Mouse (Mus musculus) limb, embryonic 14.5 days (tissue): Measurements from ENCODE around the gene Lrmda. TPM values are rescaled to one million over a fixed set of nuclear protein-coding genes. Genes with fewer than 3 reads are reported as not detected.

Experiments used
- ATAC-seq: fragments of 200-750 bp; cut with Nextera tagmentation; 2 replicates; pipeline ENCODE4 v1.8.0; 2017; ENCODE audit warnings: low read depth, moderate number of reproducible peaks, moderate TSS enrichment; ENCODE audit not compliant: low FRiP score
- DNase-seq: peaks from one replicate; pipeline ENCODE4 v3.0.0-alpha.2; 2015; ENCODE audit warnings: low spot score
- H3K27ac ChIP-seq: fragments of 300-500 bp; sonication (generic); replicated peaks from 2 replicates; pipeline ENCODE4 v1.5.1; 2014; ENCODE audit warnings: low read depth, mild to moderate bottlenecking, low read length, moderate library complexity, mixed read lengths
- H3K27me3 ChIP-seq: fragments of 300-500 bp; sonication (generic); 2 replicates; pipeline ENCODE4 v1.6.1; 2014; ENCODE audit warnings: low read length, mixed read lengths; ENCODE audit not compliant: control insufficient read depth, insufficient read depth
- H3K36me3 ChIP-seq: fragments of 300-500 bp; sonication (generic); 2 replicates; pipeline ENCODE4 v1.6.1; 2014; ENCODE audit warnings: mild to moderate bottlenecking, low read length, moderate library complexity, mixed read lengths; ENCODE audit not compliant: control insufficient read depth, insufficient read depth
- H3K4me1 ChIP-seq: fragments of 300-500 bp; sonication (generic); 2 replicates; pipeline ENCODE4 v1.6.1; 2014; ENCODE audit warnings: antibody characterized with exemption, low read length, mixed read lengths; ENCODE audit not compliant: control insufficient read depth, insufficient read depth
- H3K4me2 ChIP-seq: fragments of 300-500 bp; sonication (generic); replicated peaks from 2 replicates; pipeline ENCODE4 v1.6.1; 2014; ENCODE audit warnings: low read depth, mild to moderate bottlenecking, low read length, moderate library complexity; ENCODE audit not compliant: severe bottlenecking
- H3K4me3 ChIP-seq: fragments of 300-500 bp; sonication (generic); replicated peaks from 2 replicates; pipeline ENCODE4 v1.5.1; 2014; ENCODE audit warnings: low read length
- H3K9ac ChIP-seq: fragments of 300-500 bp; sonication (generic); 2 replicates; pipeline ENCODE4 v1.6.1; 2014; ENCODE audit warnings: mild to moderate bottlenecking, low read depth, low read length, moderate library complexity; ENCODE audit not compliant: severe bottlenecking
- H3K9me3 ChIP-seq: fragments of 300-500 bp; sonication (generic); 2 replicates; pipeline ENCODE4 v1.6.1; 2016; ENCODE audit warnings: low read length; ENCODE audit not compliant: control insufficient read depth
- POLR2A ChIP-seq: fragments of 200-500 bp; IDR thresholded peaks from 2 replicates; pipeline ENCODE4 v1.8.0; 2012; ENCODE audit warnings: inconsistent platforms, mild to moderate bottlenecking, moderate library complexity, borderline replicate concordance; ENCODE audit not compliant: insufficient read depth, insufficient read length; ENCODE audit errors: extremely low read depth
- WGBS: fragments of 180-500 bp; shearing (Covaris S2); extraction: QIAGEN DNeasy Blood & Tissue Kit; methylation state at CpG from one replicate; pipeline ENCODE4 v1.1.7; 2014; 5-methylcytosine and 5-hydroxymethylcytosine counted together
- polyA plus RNA-seq, 2 experiments: library from polyadenylated mRNA; depleted of rRNA in 1 of 2; stranded (reverse) in 1 of 2; unstranded in 1 of 2; fragments of >200 nt; fragmentation: Nextera tagmentation in 1 of 2; extraction: Ambion mirVana in 1 of 2; gene quantifications; 2 replicates each; pipeline versions ENCODE4 v1.2.1 to v1.2.3; 2012 to 2014

Lrmda gene
- polyA plus RNA-seq, 2 experiments = 0.08 to 0.72 TPM

DNA sequence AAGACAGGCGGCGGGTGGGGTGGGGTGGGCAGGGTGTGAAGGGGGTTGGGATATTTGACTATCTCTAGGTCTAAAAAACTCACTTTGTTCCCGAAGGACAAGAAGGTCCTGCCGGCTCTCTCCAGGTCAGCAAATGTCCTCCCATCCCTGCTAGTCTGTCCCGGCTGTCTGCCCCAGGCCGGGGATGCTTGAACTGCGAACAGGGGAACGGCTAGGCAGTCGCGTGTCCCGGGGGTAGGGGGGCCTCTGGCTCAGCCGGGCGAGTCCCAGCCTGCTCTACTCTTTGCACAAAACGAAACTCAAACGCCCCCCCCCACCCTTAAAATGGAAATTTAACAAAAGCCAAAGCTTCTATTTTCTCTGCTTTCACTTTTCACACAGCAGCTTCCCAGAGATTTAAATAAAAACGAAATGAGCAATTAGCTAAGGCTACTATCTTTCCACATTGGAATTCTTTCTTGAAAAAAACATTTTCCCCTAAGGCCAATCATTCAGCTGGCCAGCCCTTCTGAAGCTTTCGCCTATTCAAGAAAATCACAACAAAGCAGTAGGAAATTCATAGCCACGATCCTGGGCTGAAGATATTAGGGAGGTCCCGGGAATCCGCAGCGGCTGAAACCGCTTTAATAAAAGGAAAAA, 36.1 kb upstream of the Lrmda start:
- ATAC-seq = no peak
- H3K27ac ChIP-seq = peak overlapping the region; percentile 84
- H3K4me1 ChIP-seq = peaks cover 12% of the 10 kb centered on the region; the same call in 1 of the 2 replicates
- DNase-seq = peak; percentile 50
- H3K27me3 ChIP-seq = peaks cover 3% of the 10 kb centered on the region; the same call in 1 of the 2 replicates
- 3% methylated on average over 22 of the region's 22 CpGs for WGBS
- peak overlapping the region; percentile 47 for H3K4me3 ChIP-seq
- peak overlapping the region; percentile 83 for H3K4me2 ChIP-seq
- H3K36me3 ChIP-seq = peaks cover 34% of the 10 kb centered on the region
- peak overlapping the region; percentile 80 for H3K9ac ChIP-seq
- no peak for TF ChIP-seq POLR2A
- H3K9me3 ChIP-seq = no peaks in the 10 kb centered on the region

DNA sequence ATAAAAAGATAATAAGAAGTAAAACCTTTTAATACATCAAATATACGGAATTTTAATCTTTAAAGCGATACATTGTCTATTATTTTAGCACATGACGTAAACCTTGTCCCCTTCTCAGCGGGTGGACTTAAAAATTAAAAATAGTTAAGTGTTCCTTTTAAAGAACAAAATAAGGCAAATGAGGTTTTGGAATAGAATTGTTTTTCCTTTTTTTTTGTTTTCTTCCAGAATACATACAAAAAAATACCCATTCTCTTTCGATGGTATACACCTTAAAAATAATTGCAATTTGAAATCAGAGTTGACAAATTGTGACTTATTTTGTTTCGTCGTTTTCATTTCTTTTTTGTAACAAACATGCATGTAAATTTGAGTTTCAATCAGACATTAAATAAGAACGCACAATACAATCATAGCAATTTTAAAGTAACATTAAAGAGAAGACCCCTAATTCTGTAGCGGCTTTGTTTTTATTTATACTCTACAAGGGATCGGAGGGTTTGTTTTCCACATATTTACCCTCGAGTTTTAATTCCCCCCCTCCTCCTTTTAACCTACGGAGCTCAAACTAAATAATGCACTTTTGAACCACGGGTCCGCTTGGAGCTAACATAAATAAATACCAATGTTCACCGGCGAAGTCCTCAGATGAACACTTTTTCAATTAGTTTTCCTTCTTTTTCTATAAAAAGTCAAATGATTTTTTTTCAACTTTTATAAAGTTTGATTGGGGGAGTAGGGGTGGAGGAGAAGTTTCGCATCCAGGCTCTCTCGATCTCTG, 35.4 kb upstream of the Lrmda start:
- peak overlapping the region; percentile 97 for H3K27ac ChIP-seq
- peak overlapping the region; percentile 91 for H3K4me3 ChIP-seq
- DNase-seq (no peak), ATAC-seq (no peak)
- TF ChIP-seq POLR2A = no peak
- H3K36me3 ChIP-seq = peaks cover 34% of the 10 kb centered on the region
- WGBS = 6% methylated on average over 18 of the region's 18 CpGs
- peaks cover 3% of the 10 kb centered on the region; the same call in 1 of the 2 replicates for H3K27me3 ChIP-seq
- H3K4me1 ChIP-seq = peaks cover 18% of the 10 kb centered on the region
- H3K9ac ChIP-seq = peak overlapping the region; percentile 95
- no peaks in the 10 kb centered on the region for H3K9me3 ChIP-seq
- peak overlapping the region; percentile 83 for H3K4me2 ChIP-seq

DNA sequence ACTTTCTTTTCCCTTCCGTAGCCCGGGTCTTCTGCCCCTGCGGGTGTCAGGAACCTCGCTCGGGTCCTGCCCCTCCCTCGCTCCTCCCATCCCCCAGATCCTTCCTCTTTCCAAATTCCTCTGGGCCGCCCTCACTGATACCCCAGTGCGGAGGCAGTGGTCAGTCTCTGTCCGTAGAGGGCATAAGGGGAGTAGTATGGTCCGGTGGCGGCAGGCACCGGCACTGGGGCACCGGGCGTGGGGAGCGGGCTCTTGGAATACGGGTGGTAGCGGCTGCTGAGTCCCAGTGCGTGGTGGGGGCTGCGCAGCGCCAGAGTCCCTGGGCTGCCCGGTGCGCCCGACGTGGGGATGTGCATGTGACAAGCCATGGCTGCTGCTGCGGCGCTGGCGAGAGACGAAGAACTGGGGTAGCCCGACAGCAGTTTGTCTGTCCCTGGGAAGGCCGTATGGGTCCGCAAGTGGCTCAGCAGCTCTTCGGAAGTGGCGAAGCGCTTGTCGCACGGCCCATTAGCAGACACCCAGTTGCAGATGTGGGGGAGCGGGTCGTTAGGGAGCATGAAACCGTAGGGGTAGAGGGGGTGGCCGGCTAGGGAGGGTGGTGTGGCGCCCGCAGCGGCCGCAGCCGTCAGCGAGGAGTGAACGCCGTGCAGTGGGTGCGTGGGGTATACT, 34.6 kb upstream of the Lrmda start:
- peak overlapping the region; percentile 97 for H3K27ac ChIP-seq
- WGBS = 2% methylated on average over 48 of the region's 49 CpGs

DNA sequence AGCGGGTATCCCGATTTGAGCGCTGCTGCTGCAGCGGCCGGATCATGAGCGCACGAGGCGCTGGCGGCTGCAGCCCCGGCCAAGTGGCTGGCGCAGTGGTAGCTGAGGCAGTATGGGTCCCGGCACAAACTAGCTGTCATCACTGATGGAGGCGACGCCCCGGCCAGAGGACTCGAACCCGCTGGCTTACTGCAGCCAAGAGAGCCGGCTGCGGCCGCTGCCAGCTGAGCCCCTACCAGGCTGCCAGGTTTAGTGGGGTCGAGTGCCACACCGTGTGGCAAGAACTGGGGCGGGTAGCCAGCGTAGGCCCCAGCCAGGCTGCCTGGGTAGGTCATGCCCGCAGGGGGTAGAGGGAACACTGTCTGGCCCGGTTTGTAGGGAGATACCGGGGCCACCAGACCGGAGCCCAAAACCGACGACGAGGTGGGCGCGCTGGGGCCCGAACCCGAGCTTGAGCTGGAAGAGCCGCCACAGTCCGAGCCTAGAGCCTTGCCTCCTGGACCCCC, 34.0 kb upstream of the Lrmda start:
- WGBS = 1% methylated on average over 35 of the region's 37 CpGs
- Histone ChIP-seq H3K27ac (peak overlapping the region; percentile 97), H3K4me1 (peaks cover 21% of the 10 kb centered on the region), H3K36me3 (peaks cover 34% of the 10 kb centered on the region), H3K4me2 (peak overlapping the region; percentile 72), H3K9me3 (no peaks in the 10 kb centered on the region), H3K4me3 (peak overlapping the region; percentile 91), H3K27me3 (peaks cover 7% of the 10 kb centered on the region; the same call in 1 of the 2 replicates), H3K9ac (peak overlapping the region; percentile 95)
- 0 out of 2 replicates have a peak, but pooled peaks have one; percentile 23 for TF ChIP-seq POLR2A
- ATAC-seq = no peak
- no peak for DNase-seq

More for the DNA sequence above, 34.6 kb upstream of the Lrmda start:
- no peak for TF ChIP-seq POLR2A
- no peak for ATAC-seq
- Histone ChIP-seq H3K9me3 (no peaks in the 10 kb centered on the region), H3K4me2 (peak overlapping the region; percentile 72), H3K4me3 (peak overlapping the region; percentile 91), H3K4me1 (peaks cover 18% of the 10 kb centered on the region), H3K36me3 (peaks cover 34% of the 10 kb centered on the region), H3K27me3 (peaks cover 3% of the 10 kb centered on the region; the same call in 1 of the 2 replicates), H3K9ac (peak overlapping the region; percentile 95)
- DNase-seq = no peak
